Mouse (Mus musculus): Measurements from ENCODE around the gene Usp19. TPM values are rescaled to one million over a fixed set of nuclear protein-coding genes. Genes with fewer than 3 reads are reported as not detected.

Gene Usp19
- 5.9 TPM for polyA plus RNA-seq (2014; fragmentation: Illumina TruSeq; extraction: RNeasy Lipid Tissue Mini Kit (QIAGEN cat#74804); ENCODE audit: low read depth, low replicate concordance)

DNA sequence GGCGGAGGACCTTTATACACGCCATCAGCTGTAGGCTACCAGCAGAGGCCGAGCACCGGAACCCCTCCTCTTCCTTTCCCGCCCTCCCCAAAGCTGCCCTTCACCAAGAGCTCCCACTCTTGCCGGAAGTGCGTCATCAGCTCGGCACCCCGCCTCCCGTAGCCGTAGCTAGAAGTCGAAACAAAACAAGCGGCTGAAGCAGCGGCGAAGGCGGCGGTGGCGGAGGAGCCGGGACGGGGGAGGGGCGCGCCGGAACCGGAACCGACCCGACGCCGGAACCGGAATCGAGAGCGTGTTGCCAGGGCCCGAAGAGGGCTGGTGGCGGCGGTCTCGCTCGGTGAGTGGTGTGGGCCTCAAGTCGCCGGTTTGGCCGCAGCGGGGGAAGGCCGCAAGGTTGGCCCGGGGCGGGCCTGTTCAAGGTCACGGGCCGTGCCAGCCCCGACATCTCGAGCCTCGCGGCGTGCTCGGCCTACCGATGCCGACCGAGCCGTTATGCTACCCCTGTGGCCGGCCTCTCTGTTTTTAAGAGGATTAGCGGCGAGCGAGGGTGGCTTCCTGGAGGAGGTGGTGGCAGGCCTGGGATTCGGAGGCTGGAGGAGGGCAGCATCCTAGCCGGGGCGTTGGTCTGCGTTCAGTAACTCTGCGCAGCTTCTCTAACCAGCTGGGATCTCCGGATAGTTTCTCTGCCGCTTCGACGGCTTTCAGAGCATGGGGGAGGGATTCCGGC, at the start of gene Usp19:
Usp19 (plus strand) TSS at position 44 of the 727 bp plus-strand sequence.

DNA sequence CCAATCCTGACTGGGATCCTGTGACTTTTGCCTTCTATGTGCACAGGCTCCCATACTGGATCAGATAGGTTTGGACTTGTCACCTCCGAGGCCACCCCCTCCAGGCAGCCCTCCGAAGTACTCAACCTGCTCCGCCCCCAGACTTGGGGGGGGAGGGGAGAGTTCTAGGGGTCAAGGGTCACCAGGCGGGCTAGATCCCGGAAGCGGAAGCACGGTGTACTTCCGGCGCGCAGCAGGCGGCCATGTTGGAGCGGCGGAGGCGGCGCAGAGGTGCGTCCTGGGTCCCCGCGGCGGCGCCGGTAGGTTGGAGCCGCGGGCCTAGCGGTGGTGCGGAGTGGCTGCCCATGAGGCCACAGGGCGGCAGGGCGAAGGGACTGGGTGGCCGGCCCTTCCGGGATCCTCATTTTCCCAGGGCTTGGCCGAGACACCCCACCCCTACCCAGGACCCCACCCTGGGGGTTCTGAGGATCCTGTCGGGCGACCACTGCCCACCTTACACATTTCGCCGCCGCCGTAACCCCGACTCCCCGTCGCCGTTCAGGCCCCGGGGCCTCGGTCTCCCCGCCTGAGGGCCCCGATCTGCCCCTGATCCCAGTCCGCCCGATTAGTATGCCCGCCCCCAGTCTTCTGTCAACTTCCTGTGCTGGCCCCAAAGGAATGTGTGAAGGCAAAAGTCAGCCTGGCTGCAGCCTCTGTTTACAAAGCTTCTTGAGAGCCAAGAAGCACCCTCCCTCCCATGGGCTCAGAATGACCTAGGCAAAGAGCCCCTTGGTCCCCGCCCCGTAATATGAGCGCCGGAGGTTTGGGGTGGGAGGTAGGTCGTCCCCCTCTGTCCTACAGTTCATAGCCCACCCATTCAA, 29.9 kb upstream of the Usp19 start, which contains the start of gene Ccdc71:
Ccdc71 (plus strand) TSS at position 209 of the 860 bp plus-strand sequence.

DNA sequence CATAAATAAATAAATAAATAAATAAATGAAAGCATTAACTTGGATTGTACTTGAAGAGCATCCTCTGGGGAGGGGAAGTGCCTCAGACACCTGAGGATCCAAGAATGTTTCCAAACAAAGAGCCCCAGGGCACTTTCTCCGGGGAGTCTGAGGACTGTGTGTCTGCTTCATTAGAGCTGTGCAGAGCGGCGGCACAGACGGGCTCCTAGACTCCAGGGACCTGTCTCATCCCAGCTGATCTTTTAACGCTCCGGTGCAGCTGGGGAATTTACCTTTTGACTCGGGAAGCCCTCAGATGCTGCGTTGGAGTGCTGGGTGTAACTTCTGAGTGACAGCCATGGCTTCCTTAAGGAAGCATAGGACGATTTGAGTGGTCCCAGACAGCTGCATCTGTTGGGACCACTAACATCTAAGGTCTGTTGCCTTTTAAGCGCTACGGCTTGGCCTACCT, 29.2 kb upstream of the Usp19 start, which contains the start of gene Klhdc8b:
Klhdc8b (minus strand) TSS at position 401 of the 451 bp plus-strand sequence.

DNA sequence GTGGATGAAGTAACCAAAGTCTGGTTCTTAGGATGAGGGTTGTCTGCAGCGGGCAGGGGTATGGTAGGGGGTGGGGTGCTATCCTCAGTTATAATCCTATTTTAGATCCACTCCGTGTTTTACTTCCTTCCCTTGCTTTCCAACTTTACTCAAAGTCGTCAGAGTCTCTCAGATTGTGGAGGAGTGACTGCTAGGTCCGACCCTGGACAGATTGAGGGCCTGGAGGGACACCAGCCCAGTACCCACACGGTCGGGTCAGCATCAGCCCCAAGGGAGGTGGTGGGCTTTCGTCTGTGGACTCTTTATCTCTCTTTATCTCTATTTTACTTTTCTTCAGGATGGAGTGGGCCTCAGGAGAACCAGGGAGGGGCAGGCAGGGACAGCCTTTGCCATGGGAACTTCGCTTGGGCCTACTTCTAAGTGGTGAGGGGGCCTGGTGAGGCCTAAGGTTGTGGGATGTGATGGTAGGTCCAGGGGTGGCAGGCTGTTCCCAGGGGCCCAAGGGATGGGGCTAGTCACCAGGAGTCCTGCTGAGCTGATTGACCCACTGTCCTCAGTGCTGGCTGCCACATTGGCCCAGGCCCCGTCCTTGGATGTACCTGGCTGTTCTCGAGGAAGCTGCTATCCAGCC, 10.6 kb upstream of the Usp19 start, which contains the start of gene Lamb2:
Lamb2 (plus strand) TSS at position 16 of the 631 bp plus-strand sequence.

DNA sequence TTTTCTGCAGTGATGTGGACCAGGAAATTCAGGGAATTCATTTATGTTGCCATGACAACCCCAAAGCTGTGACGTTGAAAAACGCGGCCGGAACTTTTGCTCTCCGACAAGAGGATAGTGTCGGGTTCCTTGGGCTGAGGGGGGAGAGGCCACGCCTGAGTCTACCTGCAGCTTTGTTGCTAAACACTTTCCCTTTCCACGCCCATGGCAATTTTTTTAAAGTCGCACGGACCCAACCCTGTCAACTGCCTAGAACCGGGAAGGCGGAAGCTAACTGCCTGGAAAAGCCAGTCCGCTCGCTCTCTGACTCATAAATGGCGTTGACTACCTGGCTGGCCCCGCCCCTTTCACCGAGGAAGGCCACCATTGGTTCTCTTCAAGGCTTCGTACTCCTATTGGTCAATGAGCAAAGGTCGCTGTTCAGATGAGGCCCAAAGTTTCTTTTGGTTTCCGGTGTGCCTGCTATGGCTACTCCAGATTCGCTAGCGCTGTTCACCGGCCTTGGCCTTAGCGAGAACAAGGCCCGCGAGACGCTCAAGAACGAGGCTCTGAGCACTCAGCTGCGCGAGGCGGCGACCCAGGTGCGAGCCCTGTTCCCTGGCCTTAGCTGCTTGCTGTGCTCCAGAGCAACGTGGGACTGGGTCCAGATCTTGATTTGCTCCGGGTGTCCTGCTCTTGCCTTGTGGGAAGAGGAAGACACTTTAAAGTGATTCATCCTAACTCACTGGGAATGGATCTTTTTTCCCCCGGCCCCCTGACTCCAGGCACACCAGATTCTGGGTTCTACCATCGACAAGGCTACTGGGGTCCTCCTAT, 17.4 kb downstream of the Usp19 start, which contains the start of gene Qars:
Qars (plus strand) TSS at position 88 of the 816 bp plus-strand sequence.

DNA sequence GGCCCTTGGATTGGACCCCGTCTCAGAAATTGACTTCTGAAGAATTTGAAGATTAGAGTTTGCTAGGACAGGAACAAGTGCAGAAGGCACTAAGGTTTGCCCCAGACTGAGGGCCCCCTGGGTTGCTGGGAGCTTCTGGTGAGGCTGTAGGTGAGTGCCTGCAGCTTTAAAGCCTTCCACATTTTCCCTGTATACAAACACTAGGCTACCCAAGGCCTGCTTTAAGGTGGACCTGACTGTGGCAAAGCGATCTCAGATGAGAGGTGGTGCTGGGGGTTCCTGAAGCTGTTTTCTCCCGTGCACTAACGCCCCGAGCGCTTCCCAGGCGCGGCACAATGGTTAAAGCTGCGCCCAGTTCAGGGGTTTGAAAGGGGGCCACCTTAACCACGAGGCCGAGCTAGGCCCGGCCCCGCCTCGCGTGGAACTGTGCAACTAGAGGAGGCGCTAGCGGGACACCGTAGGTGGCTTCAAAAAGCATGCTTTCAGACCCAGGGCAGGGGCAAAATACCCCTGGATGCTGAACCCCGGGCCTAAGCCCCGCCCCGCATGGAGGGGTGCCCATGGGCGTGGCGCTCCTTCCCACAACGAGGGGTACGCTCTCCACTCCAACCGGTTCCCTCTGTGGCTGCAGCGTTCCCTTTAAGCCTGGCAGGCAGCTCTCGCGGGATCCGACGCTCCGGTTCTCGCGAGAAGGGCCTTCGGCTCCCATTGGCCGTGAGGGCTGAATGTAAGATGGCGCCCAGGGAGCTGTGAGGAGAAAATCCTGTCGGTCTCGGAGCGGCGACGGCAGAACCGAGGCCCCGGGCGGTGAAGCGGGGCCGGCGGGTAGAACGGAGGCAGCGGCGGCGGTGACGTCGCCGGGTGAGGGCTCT, 26.2 kb downstream of the Usp19 start, which contains the start of gene Qrich1:
Qrich1 (plus strand) TSS at position 427 of the 872 bp plus-strand sequence.

Other genes starting within 250 kb of the Usp19 start
- gene Dag1, start 226.6 kb upstream of the Usp19 start, polyA plus RNA-seq (2014; fragmentation: Illumina TruSeq; extraction: RNeasy Lipid Tissue Mini Kit (QIAGEN cat#74804); ENCODE audit: low read depth, low replicate concordance): 31.0 TPM
- gene Nicn1, start 200.2 kb upstream of the Usp19 start, polyA plus RNA-seq (2014; fragmentation: Illumina TruSeq; extraction: RNeasy Lipid Tissue Mini Kit (QIAGEN cat#74804); ENCODE audit: low read depth, low replicate concordance): 42.1 TPM
- 37.5 TPM for gene Amt, start 193.7 kb upstream of the Usp19 start, polyA plus RNA-seq (2014; fragmentation: Illumina TruSeq; extraction: RNeasy Lipid Tissue Mini Kit (QIAGEN cat#74804); ENCODE audit: low read depth, low replicate concordance)
- 456 TPM for gene Rhoa, start 184.5 kb upstream of the Usp19 start, polyA plus RNA-seq (2014; fragmentation: Illumina TruSeq; extraction: RNeasy Lipid Tissue Mini Kit (QIAGEN cat#74804); ENCODE audit: low read depth, low replicate concordance)
- 19.1 TPM for gene Tcta, start 184.4 kb upstream of the Usp19 start, polyA plus RNA-seq (2014; fragmentation: Illumina TruSeq; extraction: RNeasy Lipid Tissue Mini Kit (QIAGEN cat#74804); ENCODE audit: low read depth, low replicate concordance)
- gene Gpx1, start 151.7 kb upstream of the Usp19 start, polyA plus RNA-seq (2014; fragmentation: Illumina TruSeq; extraction: RNeasy Lipid Tissue Mini Kit (QIAGEN cat#74804); ENCODE audit: low read depth, low replicate concordance): 93.3 TPM
- gene Usp4, start 142.7 kb upstream of the Usp19 start, polyA plus RNA-seq (2014; fragmentation: Illumina TruSeq; extraction: RNeasy Lipid Tissue Mini Kit (QIAGEN cat#74804); ENCODE audit: low read depth, low replicate concordance): 54.0 TPM
- 0.73 TPM for gene 1700102P08Rik, start 97.8 kb upstream of the Usp19 start, polyA plus RNA-seq (2014; fragmentation: Illumina TruSeq; extraction: RNeasy Lipid Tissue Mini Kit (QIAGEN cat#74804); ENCODE audit: low read depth, low replicate concordance)
- not detected for gene Ccdc36, start 62.1 kb upstream of the Usp19 start, polyA plus RNA-seq (2014; fragmentation: Illumina TruSeq; extraction: RNeasy Lipid Tissue Mini Kit (QIAGEN cat#74804); ENCODE audit: low read depth, low replicate concordance)
- not detected for gene BC048562, start 54.1 kb upstream of the Usp19 start, polyA plus RNA-seq (2014; fragmentation: Illumina TruSeq; extraction: RNeasy Lipid Tissue Mini Kit (QIAGEN cat#74804); ENCODE audit: low read depth, low replicate concordance)
- gene Ccdc71, start 30.1 kb upstream of the Usp19 start, polyA plus RNA-seq (2014; fragmentation: Illumina TruSeq; extraction: RNeasy Lipid Tissue Mini Kit (QIAGEN cat#74804); ENCODE audit: low read depth, low replicate concordance): 4.1 TPM
- gene Klhdc8b, start 29.0 kb upstream of the Usp19 start, polyA plus RNA-seq (2014; fragmentation: Illumina TruSeq; extraction: RNeasy Lipid Tissue Mini Kit (QIAGEN cat#74804); ENCODE audit: low read depth, low replicate concordance): 0.53 TPM
- 5.1 TPM for gene Lamb2, start 10.9 kb upstream of the Usp19 start, polyA plus RNA-seq (2014; fragmentation: Illumina TruSeq; extraction: RNeasy Lipid Tissue Mini Kit (QIAGEN cat#74804); ENCODE audit: low read depth, low replicate concordance)
- gene Qars, start 17.1 kb downstream of the Usp19 start, polyA plus RNA-seq (2014; fragmentation: Illumina TruSeq; extraction: RNeasy Lipid Tissue Mini Kit (QIAGEN cat#74804); ENCODE audit: low read depth, low replicate concordance): 82.1 TPM
- gene Qrich1, start 26.2 kb downstream of the Usp19 start, polyA plus RNA-seq (2014; fragmentation: Illumina TruSeq; extraction: RNeasy Lipid Tissue Mini Kit (QIAGEN cat#74804); ENCODE audit: low read depth, low replicate concordance): 35.9 TPM
- 15.8 TPM for gene Impdh2, start 69.7 kb downstream of the Usp19 start, polyA plus RNA-seq (2014; fragmentation: Illumina TruSeq; extraction: RNeasy Lipid Tissue Mini Kit (QIAGEN cat#74804); ENCODE audit: low read depth, low replicate concordance)
- gene Ndufaf3, start 76.8 kb downstream of the Usp19 start, polyA plus RNA-seq (2014; fragmentation: Illumina TruSeq; extraction: RNeasy Lipid Tissue Mini Kit (QIAGEN cat#74804); ENCODE audit: low read depth, low replicate concordance): 4.7 TPM
- 3.6 TPM for gene Dalrd3, start 79.3 kb downstream of the Usp19 start, polyA plus RNA-seq (2014; fragmentation: Illumina TruSeq; extraction: RNeasy Lipid Tissue Mini Kit (QIAGEN cat#74804); ENCODE audit: low read depth, low replicate concordance)
- gene Wdr6, start 88.1 kb downstream of the Usp19 start, polyA plus RNA-seq (2014; fragmentation: Illumina TruSeq; extraction: RNeasy Lipid Tissue Mini Kit (QIAGEN cat#74804); ENCODE audit: low read depth, low replicate concordance): 1.7 TPM
- gene P4htm, start 107.1 kb downstream of the Usp19 start, polyA plus RNA-seq (2014; fragmentation: Illumina TruSeq; extraction: RNeasy Lipid Tissue Mini Kit (QIAGEN cat#74804); ENCODE audit: low read depth, low replicate concordance): not detected
- 40.2 TPM for gene Arih2, start 158.8 kb downstream of the Usp19 start, polyA plus RNA-seq (2014; fragmentation: Illumina TruSeq; extraction: RNeasy Lipid Tissue Mini Kit (QIAGEN cat#74804); ENCODE audit: low read depth, low replicate concordance)
- gene Slc25a20, start 171.5 kb downstream of the Usp19 start, polyA plus RNA-seq (2014; fragmentation: Illumina TruSeq; extraction: RNeasy Lipid Tissue Mini Kit (QIAGEN cat#74804); ENCODE audit: low read depth, low replicate concordance): 62.8 TPM
- gene Prkar2a, start 198.7 kb downstream of the Usp19 start, polyA plus RNA-seq (2014; fragmentation: Illumina TruSeq; extraction: RNeasy Lipid Tissue Mini Kit (QIAGEN cat#74804); ENCODE audit: low read depth, low replicate concordance): 110 TPM

Data from kidney, adult 10 weeks (tissue).